Mouse (Mus musculus) spleen, adult 2 months (tissue): ENCODE results near the gene 1700092M07Rik. TPM values are rescaled to one million over a fixed set of nuclear protein-coding genes. Genes with fewer than 3 reads are reported as not detected.

Experiments used
- DNase-seq, 2 experiments: peaks; one replicate each; pipeline versions ENCODE4 v3.0.0 to v3.0.0-alpha.2; 2012 to 2021; ENCODE audit warnings: low spot score in 2 of 2, low read depth in 1 of 2
- H3K27ac ChIP-seq: fragments of 200-500 bp; 2 replicates; pipeline ENCODE4 v1.5.1; 2012; ENCODE audit warnings: low read length, inconsistent platforms; ENCODE audit not compliant: insufficient read depth
- H3K27me3 ChIP-seq: fragments of 200-500 bp; 2 replicates; pipeline ENCODE4 v1.6.1; 2012; ENCODE audit warnings: mild to moderate bottlenecking, moderate library complexity, low read length, inconsistent platforms; ENCODE audit not compliant: control insufficient read depth, insufficient read depth
- H3K36me3 ChIP-seq: fragments of 200-500 bp; 2 replicates; pipeline ENCODE4 v1.6.1; 2012; ENCODE audit warnings: mild to moderate bottlenecking, low read length, inconsistent platforms; ENCODE audit not compliant: control insufficient read depth, insufficient read depth
- H3K4me1 ChIP-seq: fragments of 200-500 bp; 2 replicates; pipeline ENCODE4 v1.6.1; 2011; ENCODE audit warnings: inconsistent platforms; ENCODE audit not compliant: control insufficient read depth, insufficient read depth, insufficient read length
- H3K4me3 ChIP-seq: fragments of 200-500 bp; 2 replicates; pipeline ENCODE4 v1.5.1; 2011; ENCODE audit warnings: mild to moderate bottlenecking, inconsistent platforms; ENCODE audit not compliant: insufficient read depth, insufficient read length; ENCODE audit errors: extremely low read depth
- CTCF ChIP-seq: fragments of 200-500 bp; IDR thresholded peaks from 2 replicates; pipeline ENCODE4 v1.5.1; 2011; ENCODE audit warnings: mild to moderate bottlenecking, inconsistent platforms; ENCODE audit not compliant: insufficient read depth, insufficient read length, insufficient replicate concordance; ENCODE audit errors: extremely low read depth
- POLR2A ChIP-seq: fragments of 200-500 bp; IDR thresholded peaks from 2 replicates; pipeline ENCODE4 v1.6.1; 2011; ENCODE audit warnings: low read depth, low read length, inconsistent platforms
- WGBS: fragments of 180-500 bp; shearing (Covaris S2); methylation state at CpG from one replicate; pipeline ENCODE4 v1.1.7; 2018; 5-methylcytosine and 5-hydroxymethylcytosine counted together
- polyA plus RNA-seq: library from polyadenylated mRNA; depleted of rRNA; stranded (reverse); fragments of >200 nt; gene quantifications from 2 replicates; pipeline ENCODE4 v1.2.3, GENCODE M21; 2012

1700092M07Rik gene
- polyA plus RNA-seq, 1 experiment = not detected

GRCm38 (mm10) chr19:8711949-8712869, 28.3 kb upstream of the 1700092M07Rik start:
- DNase-seq = peak; percentile 64 to 86
- H3K4me1 ChIP-seq = peaks cover 6% of the 10 kb centered on the region; the same call in 1 of the 2 replicates
- peaks cover 32% of the 10 kb centered on the region for H3K36me3 ChIP-seq
- H3K27ac ChIP-seq = peak overlapping the region; percentile 89
- H3K27me3 ChIP-seq = no peaks in the 10 kb centered on the region
- WGBS = 21% methylated on average over 10 of the region's 10 CpGs
- peak overlapping the region; percentile 92 for H3K4me3 ChIP-seq
- TF ChIP-seq POLR2A (no peak), CTCF (no peak)

GRCm38 (mm10) chr19:8712870-8713305, 27.6 kb upstream of the 1700092M07Rik start:
- Histone ChIP-seq H3K27me3 (no peaks in the 10 kb centered on the region), H3K4me3 (peak overlapping the region; percentile 92), H3K4me1 (peaks cover 6% of the 10 kb centered on the region; the same call in 1 of the 2 replicates), H3K27ac (peak overlapping the region; percentile 89), H3K36me3 (peaks cover 28% of the 10 kb centered on the region)
- TF ChIP-seq CTCF (no peak), POLR2A (no peak)
- under 1% methylated on average over 13 of the region's 13 CpGs for WGBS
- DNase-seq = peak; percentile 44 to 73

DNA sequence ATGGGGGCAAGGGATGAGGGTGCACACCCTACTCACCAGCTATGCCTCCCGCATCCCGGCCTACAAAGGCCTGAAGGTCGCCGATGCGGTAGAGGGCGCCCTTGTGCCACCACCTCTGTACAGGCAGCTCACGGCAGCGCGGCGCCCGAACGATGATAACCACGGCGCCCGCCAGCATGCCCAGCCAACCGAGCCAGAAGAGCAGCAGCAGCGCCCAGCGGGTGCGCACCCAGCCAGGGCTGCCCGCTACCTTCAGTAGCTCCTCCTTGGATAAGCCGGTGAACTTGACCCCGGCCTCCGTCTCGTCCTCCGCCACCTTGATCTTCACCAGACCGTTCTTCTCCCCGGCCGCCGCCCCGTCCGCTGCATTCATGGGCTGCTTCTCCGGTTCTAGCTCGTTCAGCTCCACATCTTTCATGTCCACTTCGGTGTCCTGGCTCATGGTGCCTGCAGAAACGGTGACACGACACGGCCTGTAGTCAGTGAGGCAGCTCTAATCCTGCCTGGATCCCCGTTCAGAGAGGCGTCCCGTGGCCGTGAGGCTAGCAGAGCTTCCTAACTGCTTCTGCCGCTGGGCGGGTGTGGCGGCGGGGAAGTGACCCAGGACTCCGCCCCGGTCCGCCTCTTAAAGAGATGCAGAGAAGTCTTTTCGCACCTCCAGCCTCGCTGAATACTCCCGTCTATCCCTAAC, 27.1 kb upstream of the 1700092M07Rik start:
- WGBS = under 1% methylated on average over 51 of the region's 51 CpGs

GRCm38 (mm10) chr19:8713997-8714652, 26.4 kb upstream of the 1700092M07Rik start:
- peaks cover 6% of the 10 kb centered on the region; the same call in 1 of the 2 replicates for H3K4me1 ChIP-seq

More for the DNA sequence above, 27.1 kb upstream of the 1700092M07Rik start:
- Histone ChIP-seq H3K4me3 (peak overlapping the region; percentile 92), H3K27ac (peak overlapping the region; percentile 89), H3K27me3 (no peaks in the 10 kb centered on the region), H3K4me1 (peaks cover 6% of the 10 kb centered on the region; the same call in 1 of the 2 replicates), H3K36me3 (peaks cover 23% of the 10 kb centered on the region)
- TF ChIP-seq CTCF = peak; percentile 75; the same call in 1 of the 2 replicates
- TF ChIP-seq POLR2A = peak; percentile 98
- peak; percentile 77 to 96 for DNase-seq

DNA sequence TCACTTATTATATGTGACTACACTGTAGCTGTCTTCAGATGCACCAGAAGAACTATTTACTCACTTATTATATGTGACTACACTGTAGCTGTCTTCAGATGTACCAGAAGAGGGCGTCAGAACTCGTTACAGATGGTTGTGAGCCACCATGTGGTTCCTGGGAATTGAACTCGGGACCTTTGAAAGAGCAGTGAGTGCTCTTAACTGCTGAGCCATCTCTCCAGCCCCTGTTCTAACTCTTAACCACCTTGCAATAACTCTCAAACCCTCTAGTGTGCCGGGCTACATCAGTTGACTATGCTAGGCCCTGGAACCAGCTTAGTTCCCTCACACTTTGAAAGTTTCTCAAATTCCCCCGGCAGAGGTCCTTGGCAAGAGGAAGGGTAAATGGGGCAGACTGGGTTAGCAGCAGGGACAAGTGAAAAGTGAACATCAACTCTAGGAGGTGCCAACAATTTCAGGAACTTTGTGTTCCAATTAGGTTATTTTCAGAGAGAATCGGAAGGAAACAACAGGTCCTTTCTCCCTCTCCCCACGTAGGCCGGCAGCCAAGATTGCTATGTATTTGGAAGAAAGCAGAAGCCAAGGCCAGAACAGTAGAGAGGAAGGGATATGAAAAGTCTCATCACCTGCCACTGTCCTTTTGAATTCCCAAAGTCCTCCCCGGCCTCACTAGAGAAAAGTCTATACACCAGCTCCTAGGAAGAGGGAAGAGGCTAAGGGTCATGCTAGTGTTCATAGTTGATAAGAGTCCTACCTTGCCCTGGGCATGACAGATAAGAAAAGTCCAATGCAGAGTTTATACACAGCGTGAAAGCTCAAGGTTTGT, 25.7 kb upstream of the 1700092M07Rik start:
- no peak overlapping the region for H3K4me3 ChIP-seq
- peaks cover 6% of the 10 kb centered on the region; the same call in 1 of the 2 replicates for H3K4me1 ChIP-seq
- no peak for DNase-seq
- peaks cover 10% of the 10 kb centered on the region for H3K36me3 ChIP-seq
- no peak for TF ChIP-seq CTCF
- no peak for TF ChIP-seq POLR2A
- no peaks in the 10 kb centered on the region for H3K27me3 ChIP-seq
- WGBS = 77% methylated on average over 10 of the region's 10 CpGs
- no peak overlapping the region for H3K27ac ChIP-seq

More at GRCm38 (mm10) chr19:8713997-8714652, 26.4 kb upstream of the 1700092M07Rik start:
- Histone ChIP-seq H3K27me3 (no peaks in the 10 kb centered on the region), H3K27ac (peak overlapping the region; percentile 89), H3K36me3 (peaks cover 17% of the 10 kb centered on the region), H3K4me3 (peak overlapping the region; percentile 92)
- WGBS = 11% methylated on average over 13 of the region's 13 CpGs
- DNase-seq = no peak
- no peak for TF ChIP-seq CTCF
- no peak for TF ChIP-seq POLR2A
